Mouse (Mus musculus) limb, embryonic 13.5 days (tissue): ENCODE measurements around the gene Olfr166. TPM values are rescaled to one million over a fixed set of nuclear protein-coding genes. Genes with fewer than 3 reads are reported as not detected.
"Not testable (repeated sequence)": the region's sequence is repeated elsewhere in the genome, so short reads cannot be mapped to it uniquely, and the experiment has no call there.

Experiments used
- ATAC-seq: fragments of 200-750 bp; cut with Nextera tagmentation; 2 replicates; pipeline ENCODE4 v1.8.0; 2017; ENCODE audit warnings: low read depth, moderate number of reproducible peaks, moderate TSS enrichment; ENCODE audit not compliant: low FRiP score
- H3K27ac ChIP-seq: fragments of 300-500 bp; sonication (generic); 2 replicates; pipeline ENCODE4 v1.5.1; 2015; ENCODE audit warnings: inconsistent platforms, mild to moderate bottlenecking, moderate library complexity
- H3K27me3 ChIP-seq: fragments of 300-500 bp; sonication (generic); 2 replicates; pipeline ENCODE4 v1.6.1; 2015; ENCODE audit warnings: mild to moderate bottlenecking, inconsistent platforms
- H3K36me3 ChIP-seq: fragments of 300-500 bp; sonication (generic); 2 replicates; pipeline ENCODE4 v1.6.1; 2015; ENCODE audit warnings: inconsistent platforms, mild to moderate bottlenecking, moderate library complexity
- H3K4me1 ChIP-seq: fragments of 300-500 bp; sonication (generic); 2 replicates; pipeline ENCODE4 v1.6.1; 2015; ENCODE audit warnings: inconsistent platforms
- H3K4me2 ChIP-seq: fragments of 300-500 bp; sonication (generic); replicated peaks from 2 replicates; pipeline ENCODE4 v1.6.1; 2015; ENCODE audit warnings: inconsistent platforms, mild to moderate bottlenecking, moderate library complexity
- H3K4me3 ChIP-seq: fragments of 300-500 bp; sonication (generic); 2 replicates; pipeline ENCODE4 v1.5.1; 2015; ENCODE audit warnings: moderate library complexity, mild to moderate bottlenecking, inconsistent platforms
- H3K9ac ChIP-seq: fragments of 300-500 bp; sonication (generic); 2 replicates; pipeline ENCODE4 v1.6.1; 2015; ENCODE audit warnings: mild to moderate bottlenecking, inconsistent platforms
- H3K9me3 ChIP-seq: fragments of 300-500 bp; sonication (generic); 2 replicates; pipeline ENCODE4 v1.6.1; 2016; ENCODE audit warnings: inconsistent platforms
- WGBS: fragments of 180-500 bp; shearing (Covaris S2); methylation state at CpG from one replicate; pipeline ENCODE4 v1.1.7; 2015; 5-methylcytosine and 5-hydroxymethylcytosine counted together
- polyA plus RNA-seq: library from polyadenylated mRNA; unstranded; fragments of >200 nt; fragmentation: Nextera tagmentation; extraction: Ambion mirVana; gene quantifications from 2 replicates; pipeline ENCODE4 v1.2.1, GENCODE M21; 2015

Olfr166 gene
- not detected in 2 replicates for polyA plus RNA-seq

DNA sequence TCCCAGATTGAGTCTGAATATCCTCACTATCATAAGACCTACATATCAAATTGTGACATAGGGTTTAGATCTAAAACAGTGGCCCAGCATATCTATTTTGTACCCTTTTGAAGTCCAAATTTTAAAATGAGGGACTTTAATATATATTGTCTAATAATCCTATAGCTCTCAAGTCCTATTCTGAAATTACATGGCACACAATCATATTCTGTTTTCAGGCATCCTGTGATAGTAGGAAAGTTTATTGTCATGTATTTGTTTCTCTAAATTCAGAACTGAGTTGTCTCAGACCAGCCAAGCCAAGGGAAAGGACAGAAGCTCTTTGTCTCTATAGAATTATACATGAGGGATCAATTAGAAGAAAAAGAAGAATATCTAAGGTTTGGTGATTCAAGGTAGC lies at the start of gene Olfr166:
Gene Olfr166, plus strand, starts transcription at position 301 of the 400 bp plus-strand sequence.
- no peak within 1 kb of the TSS for H3K9ac ChIP-seq
- no peak within 1 kb of the TSS for H3K4me3 ChIP-seq
- no peak within 1 kb of the TSS for H3K4me2 ChIP-seq
- H3K27me3 ChIP-seq = no peaks in the 10 kb centered on the region
- H3K4me1 ChIP-seq = no peaks in the 10 kb centered on the region
- H3K36me3 ChIP-seq = no peaks in the 10 kb centered on the region
- H3K27ac ChIP-seq = no peak within 1 kb of the TSS
- H3K9me3 ChIP-seq = 0 out of 2 replicates have a peak, but pooled peaks cover 4% of the 10 kb centered on the region
- no peak for ATAC-seq

DNA sequence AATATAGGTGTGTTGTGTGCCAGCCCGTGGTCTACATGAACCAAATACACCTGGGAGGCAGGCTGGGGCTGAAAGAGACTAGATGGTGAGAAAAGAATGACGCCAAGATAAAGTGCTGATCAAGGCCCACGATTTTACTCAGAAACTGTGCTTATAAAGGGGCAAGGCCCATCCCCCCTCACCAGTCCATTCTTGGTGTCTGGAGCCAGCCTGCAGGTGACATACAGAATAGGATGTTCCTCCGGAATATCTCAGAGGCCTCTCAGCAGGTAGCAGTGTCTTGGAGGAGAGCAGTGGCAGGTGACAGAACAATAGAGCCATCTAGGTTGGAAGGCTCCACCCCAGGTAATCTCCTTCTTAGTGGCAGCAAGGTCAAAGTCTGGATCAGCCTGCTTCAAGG lies 24.8 kb upstream of the Olfr166 start:
- 82% methylated on average over 4 of the region's 4 CpGs for WGBS
- ATAC-seq, H3K9me3 ChIP-seq, H3K4me3 ChIP-seq, H3K36me3 ChIP-seq, H3K4me1 ChIP-seq, H3K27me3 ChIP-seq, H3K4me2 ChIP-seq, H3K9ac ChIP-seq, H3K27ac ChIP-seq: not testable (repeated sequence)

DNA sequence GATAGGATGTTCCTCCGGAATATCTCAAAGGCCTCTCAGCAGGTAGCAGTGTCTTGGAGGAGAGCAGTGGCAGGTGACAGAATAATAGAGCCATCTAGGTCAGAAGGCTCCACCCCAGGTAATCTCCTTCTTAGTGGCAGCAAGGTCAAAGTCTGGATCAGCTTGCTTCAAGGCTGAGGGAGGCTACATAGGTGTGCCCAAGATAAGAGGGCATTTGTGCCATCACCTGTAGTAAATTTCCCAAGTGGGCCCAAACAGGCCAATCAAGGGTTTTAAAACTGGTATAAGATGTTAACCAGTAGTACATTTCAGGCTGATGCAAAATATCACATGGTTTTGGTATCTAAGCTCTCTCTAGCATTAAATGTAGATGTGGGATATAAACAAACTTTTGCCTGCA lies 19.1 kb upstream of the Olfr166 start:
- H3K4me1 ChIP-seq = no peaks in the 10 kb centered on the region
- ATAC-seq = no peak
- H3K4me3 ChIP-seq = no peak overlapping the region
- WGBS = 86% methylated on average over 1 of the region's 1 CpGs
- H3K27me3 ChIP-seq = no peaks in the 10 kb centered on the region
- no peaks in the 10 kb centered on the region for H3K36me3 ChIP-seq
- no peak overlapping the region for H3K9ac ChIP-seq
- H3K4me2 ChIP-seq = no peak overlapping the region
- H3K9me3 ChIP-seq = 0 out of 2 replicates have a peak, but pooled peaks cover 2% of the 10 kb centered on the region
- H3K27ac ChIP-seq = no peak overlapping the region

DNA sequence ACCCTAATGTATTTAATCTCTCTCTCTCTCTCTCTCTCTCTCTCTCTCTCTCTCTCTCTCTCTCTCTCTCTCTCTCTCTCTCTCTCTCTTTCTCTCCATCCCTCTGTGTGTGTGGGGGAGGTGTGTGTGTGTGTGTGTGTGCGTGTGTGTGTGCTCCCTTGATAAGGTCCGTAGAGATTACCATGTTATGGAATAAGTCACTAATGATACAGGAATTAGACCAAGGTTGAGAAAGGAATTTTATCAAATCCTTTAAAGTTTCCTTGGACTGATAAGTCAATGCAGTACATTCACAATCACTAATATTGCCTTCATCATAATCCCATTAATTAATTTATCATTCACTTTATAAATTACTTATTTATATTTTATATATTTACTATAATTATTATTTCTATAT lies 38.7 kb downstream of the Olfr166 start, which contains the start of gene Olfr167:
Gene Olfr167, minus strand, starts transcription at position 101 of the 400 bp plus-strand sequence.
- no peaks in the 10 kb centered on the region for H3K27me3 ChIP-seq
- WGBS = 86% methylated on average over 2 of the region's 2 CpGs
- H3K27ac ChIP-seq = no peak within 1 kb of the TSS
- no peak within 1 kb of the TSS for H3K9ac ChIP-seq
- H3K4me3 ChIP-seq = no peak within 1 kb of the TSS
- H3K4me1 ChIP-seq = no peaks in the 10 kb centered on the region
- ATAC-seq = no peak
- H3K9me3 ChIP-seq = no peaks in the 10 kb centered on the region
- H3K36me3 ChIP-seq = no peaks in the 10 kb centered on the region
- no peak within 1 kb of the TSS for H3K4me2 ChIP-seq

DNA sequence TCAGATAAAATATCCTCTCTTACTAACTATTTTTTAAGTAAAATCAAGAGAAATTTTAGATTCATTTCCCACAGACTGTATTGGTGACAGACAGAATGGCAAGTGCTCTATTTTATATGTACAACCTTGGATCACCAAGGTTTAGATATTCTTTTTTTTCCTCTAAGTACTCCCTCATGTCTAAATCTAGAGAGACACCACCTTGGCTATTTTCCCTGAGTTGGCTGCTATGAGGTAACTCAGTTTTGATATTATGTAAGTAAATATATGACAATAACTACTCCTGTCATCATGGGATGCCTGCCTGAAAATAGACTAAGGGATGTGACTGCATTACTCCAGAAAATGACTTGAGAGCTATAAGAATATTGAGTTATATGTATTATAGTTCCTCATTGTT lies 52.0 kb downstream of the Olfr166 start, which contains the start of gene Olfr168:
Gene Olfr168, minus strand, starts transcription at position 101 of the 400 bp plus-strand sequence.
- Histone ChIP-seq H3K4me1 (no peaks in the 10 kb centered on the region), H3K9ac (no peak within 1 kb of the TSS), H3K4me2 (no peak within 1 kb of the TSS), H3K27ac (no peak within 1 kb of the TSS), H3K4me3 (no peak within 1 kb of the TSS), H3K9me3 (0 out of 2 replicates have a peak, but pooled peaks cover 3% of the 10 kb centered on the region), H3K36me3 (no peaks in the 10 kb centered on the region), H3K27me3 (no peaks in the 10 kb centered on the region)
- ATAC-seq = no peak

Other genes with a start within 250 kb of the Olfr166 start
- gene Olfr164, start 169.6 kb upstream of the Olfr166 start, polyA plus RNA-seq = not detected in 2 replicates
- gene Olfr165, start 60.6 kb upstream of the Olfr166 start, polyA plus RNA-seq = not detected in 2 replicates
- not detected in 2 replicates for gene Olfr167, start 38.6 kb downstream of the Olfr166 start, polyA plus RNA-seq
- not detected in 2 replicates for gene Olfr168, start 51.9 kb downstream of the Olfr166 start, polyA plus RNA-seq
- not detected in 2 replicates for gene Olfr169, start 88.1 kb downstream of the Olfr166 start, polyA plus RNA-seq
- gene Olfr170, start 128.2 kb downstream of the Olfr166 start, polyA plus RNA-seq = not detected in 2 replicates
- not detected in 2 replicates for gene Olfr171, start 146.2 kb downstream of the Olfr166 start, polyA plus RNA-seq
- 0.05 TPM in 2 replicates for gene Lamp3, start 222.7 kb downstream of the Olfr166 start, polyA plus RNA-seq